Mouse (Mus musculus): ENCODE data around the gene Atad5.
"Not testable (repeated sequence)": the region's sequence is repeated elsewhere in the genome, so short reads cannot be mapped to it uniquely, and the experiment has no call there.

Gene Atad5

DNA sequence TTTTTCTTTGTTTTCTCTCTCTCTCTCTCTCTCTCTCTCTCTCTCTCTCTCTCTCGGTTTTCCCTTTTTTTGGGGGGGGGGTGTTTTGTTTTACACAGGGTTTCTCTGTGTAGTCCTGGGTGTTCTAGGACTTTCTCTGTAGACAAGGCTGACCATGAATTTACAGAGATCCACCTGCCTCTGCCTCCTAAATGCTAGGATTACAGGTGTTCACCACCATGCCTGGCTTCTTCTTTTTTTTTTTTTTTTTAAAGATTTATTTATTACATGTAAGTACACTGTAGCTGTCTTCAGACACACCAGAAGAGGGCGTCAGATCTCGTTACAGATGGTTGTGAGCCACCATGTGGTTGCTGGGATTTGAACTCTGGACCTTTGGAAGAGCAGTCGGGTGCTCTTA, 59.8 kb downstream of the Atad5 start:
- DNase-seq (ENCODE audit: low read depth, low spot score) = not testable (repeated sequence)

DNA sequence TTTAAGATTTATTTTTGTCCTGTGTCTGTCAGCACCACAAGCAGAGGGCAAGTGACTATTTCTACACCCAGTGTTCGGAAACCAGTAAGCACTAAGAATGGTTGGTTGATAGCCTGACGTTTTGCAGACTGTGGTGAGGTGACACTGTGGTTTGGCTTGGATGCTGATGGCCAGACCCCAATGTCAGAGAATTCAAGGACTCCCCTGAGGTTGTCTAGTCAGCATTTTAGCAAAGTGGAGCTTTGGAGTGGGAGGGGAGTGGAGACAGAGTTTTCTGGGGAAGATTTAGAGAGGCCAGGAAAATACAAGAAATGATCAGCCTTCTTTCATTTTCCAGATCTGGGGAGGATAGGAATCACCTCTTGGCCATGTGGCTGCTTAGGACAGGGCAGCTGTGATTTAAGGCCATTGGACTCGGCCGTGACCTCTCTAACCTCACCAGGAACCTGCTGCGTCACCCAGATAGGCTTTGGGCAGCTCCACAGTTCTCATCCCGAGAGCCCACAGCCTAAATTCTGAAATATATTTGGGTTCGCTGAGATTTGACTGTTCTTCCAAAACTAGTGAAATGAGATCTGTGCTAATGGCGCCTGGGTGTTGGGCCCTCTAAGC, 60.3 kb downstream of the Atad5 start:
- no peak for DNase-seq (ENCODE audit: low read depth, low spot score)

DNA sequence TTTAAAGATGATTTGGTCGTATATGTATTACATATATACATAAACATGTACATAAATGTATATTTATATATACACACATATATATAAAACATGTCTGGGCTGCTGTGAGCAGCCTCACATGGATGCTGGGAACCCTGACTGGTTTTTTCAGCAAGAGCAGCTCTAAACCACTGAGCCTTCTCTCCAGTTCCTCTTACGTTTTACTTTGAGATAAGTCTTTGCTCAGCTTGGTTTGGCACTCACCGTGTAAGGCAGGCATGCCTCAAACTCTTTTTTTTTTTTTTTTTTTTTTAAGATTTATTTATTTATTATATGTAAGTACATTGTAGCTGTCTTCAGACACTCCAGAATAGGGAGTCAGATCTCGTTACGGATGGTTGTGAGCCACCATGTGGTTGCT, 61.4 kb downstream of the Atad5 start:
- DNase-seq (ENCODE audit: low read depth, low spot score) = no peak

DNA sequence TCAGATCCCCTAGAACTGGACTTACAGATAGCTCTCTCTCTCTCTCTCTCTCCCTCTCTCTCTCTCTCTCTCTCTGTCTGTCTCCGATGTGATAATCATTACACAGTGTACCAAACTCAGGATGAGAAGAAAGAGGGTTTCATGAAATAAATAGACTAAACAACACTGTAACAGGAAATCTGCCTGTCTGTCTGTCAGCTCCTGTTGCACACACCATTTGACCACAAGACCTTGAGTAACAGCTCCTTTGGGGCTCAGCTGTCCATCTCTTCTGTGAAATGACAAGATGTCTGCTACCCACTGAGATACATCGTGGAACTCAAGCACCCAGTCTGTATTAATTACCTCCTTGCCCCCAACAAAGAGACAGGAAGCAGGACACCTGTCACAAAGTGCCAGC, 62.3 kb downstream of the Atad5 start:
- DNase-seq (ENCODE audit: low read depth, low spot score) = no peak

DNA sequence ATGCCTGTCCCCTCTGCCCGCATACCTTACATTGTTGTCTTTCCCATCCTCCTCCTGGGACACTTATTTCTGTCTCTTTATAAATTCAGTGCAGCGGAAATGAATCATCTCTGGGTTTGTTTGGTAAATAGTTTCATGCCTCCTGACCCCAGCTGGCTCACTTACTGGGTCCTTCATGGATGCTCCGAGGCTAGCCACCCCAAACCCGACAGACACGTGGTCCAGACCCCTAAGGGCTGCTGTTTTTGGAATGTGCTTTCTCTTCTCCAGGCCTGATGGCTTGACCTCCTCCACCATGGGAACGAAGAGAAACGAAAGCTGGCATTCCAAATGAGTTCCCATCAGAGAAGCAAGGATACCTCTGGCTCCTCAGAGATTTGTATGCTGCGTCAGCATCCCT, 63.2 kb downstream of the Atad5 start:
- no peak for DNase-seq (ENCODE audit: low read depth, low spot score)

DNA sequence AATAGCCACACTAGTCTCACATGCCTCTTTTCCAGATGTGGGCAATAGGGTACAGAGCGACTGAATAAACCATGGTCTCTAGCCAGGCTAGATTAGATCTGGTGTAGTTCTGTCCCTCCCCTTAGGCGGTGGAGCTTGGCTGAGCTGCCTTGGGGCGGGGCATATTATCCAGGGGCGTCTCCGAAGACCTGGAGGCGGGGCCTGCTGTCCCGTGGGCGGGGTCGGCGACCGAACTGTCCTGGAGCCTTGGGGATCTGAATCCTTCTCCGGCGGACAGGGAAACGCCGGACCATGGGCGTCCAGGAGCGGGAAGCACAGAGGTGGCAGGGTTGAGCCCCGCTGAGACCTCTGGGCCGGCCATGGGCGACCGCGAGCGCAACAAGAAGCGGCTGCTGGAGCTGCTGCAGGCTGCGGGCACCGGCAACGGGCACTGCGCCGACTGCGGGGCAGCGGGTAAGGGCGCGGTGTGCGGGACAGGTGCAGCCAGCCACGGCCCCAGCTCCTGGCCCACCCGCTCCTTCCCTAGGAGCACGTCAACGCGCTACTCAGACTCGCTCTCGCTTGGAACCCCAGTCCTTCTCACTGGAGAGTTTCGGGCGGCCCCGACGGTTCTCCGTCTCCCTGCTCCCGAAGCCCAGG, 64.8 kb downstream of the Atad5 start, which contains the start of gene Adap2:
Gene Adap2, plus strand, starts transcription at position 249 of the 639 bp plus-strand sequence.
- DNase-seq (ENCODE audit: low read depth, low spot score) = peak; percentile 66

DNA sequence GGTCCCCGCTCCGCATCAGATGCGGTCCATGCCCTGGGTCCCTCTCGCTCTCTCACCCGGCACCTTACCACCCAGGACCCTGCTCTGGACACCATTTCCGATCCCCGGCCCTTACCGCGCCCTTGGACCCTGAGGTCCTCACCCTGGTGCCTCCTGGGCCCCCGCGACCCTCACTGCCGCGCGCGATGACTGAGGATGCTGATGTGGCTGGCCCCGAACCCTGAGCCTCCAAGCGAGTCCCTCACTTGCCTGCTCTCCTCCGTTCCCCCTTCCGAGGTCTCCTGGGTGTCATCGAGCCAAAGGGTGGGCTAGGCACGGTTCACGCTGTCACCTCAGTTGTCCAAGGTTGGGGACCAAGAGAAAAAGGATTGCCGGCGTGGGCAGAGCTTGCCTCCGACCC, 65.3 kb downstream of the Atad5 start:
- no peak for DNase-seq (ENCODE audit: low read depth, low spot score)

DNA sequence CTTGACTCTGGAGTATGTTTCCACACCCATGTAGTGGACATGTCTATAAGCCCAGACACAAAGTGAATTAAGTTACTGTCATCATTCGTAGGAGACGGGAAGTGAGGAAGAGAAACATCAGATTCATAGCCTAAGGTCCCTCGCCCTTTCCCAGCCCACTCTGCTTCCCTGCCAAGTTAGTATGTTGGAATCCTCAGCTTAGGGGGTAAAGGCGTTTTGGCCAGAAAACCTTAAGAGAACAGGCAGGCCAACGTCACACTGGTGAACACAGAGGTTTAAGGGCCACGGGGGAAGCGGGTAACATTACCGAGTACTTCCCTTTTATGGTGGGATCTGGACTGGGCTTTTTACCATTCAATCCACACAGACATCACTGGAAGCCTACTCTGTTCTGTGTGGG, 66.3 kb downstream of the Atad5 start:
- DNase-seq (ENCODE audit: low read depth, low spot score) = no peak

DNA sequence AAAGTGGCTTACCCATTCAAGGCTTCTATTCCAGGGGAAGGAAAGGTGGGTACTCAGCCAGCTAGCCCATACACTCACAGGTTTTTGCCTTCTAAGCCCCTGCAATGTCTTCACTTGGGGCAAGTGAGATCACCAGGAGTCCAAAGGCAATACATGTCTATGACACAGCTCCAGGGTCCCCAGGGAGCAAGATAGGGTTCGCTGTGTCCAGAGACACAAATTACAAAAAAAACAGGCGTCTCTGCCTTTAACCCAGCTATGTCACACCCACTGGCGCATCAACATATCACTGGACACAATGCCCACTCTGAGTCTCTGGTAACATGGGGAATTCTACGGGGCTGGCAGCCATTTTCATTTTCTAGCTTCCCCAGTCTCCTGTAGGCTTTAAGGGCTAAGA, 66.8 kb downstream of the Atad5 start:
- DNase-seq (ENCODE audit: low read depth, low spot score) = no peak

DNA sequence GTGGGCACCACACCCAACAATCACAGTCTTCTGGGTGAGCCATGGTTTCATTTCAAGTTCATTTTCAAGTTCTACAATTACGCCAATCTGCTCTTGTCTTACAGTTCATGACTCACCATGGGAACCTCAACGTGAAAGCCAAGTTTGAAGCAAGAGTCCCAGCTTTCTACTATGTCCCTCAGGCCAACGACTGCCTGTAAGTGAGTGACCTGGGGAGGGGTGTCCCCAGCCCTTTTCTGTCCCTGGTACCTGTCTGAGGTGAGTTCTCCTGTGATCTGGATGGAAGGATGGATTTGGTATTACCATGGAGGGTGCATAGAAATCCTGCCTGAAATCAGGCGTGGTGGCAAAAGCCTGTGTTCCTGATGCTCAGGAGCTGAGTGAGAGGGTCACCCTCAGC, 67.6 kb downstream of the Atad5 start:
- no peak for DNase-seq (ENCODE audit: low read depth, low spot score)

DNA sequence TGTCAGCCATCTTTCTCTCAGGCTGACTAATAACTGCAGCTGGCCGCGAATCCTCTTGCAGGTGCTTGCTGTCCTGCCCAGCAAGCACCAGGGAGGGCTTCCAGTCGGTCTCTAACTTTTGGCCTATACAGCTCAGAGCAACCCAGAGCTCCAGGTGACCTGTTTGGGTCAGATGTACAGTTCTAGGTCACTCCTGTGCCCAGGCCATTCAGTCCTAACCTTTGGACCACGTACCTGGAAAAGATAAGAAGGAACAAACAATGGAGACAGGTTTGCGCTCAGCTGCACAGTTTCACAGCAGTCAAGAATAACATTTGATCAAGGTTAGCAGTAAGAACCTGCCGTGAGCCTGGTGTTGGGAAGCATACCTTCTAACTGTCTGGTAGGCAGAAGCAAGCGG, 69.8 kb downstream of the Atad5 start:
- no peak for DNase-seq (ENCODE audit: low read depth, low spot score)

DNA sequence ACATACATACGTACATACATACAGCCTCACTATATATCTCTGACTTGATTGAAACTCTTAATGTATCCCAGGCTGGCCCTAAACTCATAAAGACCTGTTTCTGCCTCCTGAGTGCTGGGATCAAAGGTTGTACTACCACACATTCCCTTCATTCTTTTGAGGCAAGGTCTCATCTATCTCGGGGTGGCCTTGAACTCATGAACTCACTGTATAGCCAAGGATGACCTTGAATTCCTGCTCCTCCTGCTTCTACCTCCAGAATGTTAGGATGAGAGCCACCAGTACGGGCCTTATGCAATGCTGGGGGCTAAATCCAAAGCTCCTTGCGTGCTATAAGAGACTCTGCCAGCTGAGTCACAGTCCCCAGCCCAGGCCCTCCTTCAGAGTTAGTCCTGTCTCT, 71.8 kb downstream of the Atad5 start:
- DNase-seq (ENCODE audit: low read depth, low spot score) = no peak

DNA sequence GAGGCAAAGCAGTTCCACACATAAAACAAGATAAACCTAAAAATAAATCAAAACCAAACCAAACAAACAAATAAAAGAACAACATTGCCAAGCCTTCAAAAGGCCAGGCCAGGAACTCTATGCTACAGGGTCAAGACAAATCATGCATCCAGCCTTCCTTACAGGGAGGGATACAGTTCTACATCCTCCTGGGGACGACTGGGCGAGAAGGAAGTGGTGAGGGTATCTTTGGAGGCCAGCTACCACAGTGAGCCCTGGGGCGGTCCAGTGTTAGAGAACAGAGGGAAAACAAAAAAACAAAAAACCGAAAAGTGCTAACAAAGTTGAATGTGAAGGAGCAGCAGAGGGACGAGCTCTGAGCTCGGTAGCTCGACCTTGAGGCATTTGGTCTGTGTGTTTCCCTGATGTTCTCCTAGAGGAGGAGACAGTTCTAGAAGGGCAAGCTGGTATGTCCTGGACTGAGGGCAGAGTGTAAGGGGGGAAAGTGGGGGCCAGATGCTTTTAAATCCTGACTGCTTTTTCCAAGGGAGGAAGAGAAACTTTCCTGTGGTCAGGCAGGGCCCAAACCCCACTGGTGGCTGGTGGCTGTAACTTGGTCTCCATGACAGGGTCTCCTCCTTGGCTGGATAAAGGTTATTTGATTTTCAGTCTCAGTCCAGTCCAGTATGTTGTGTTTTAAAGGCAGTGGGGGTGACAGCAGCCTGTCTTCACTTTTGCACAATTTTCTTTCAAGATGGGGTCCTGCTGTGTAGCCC, 74.3 kb downstream of the Atad5 start:
- DNase-seq (ENCODE audit: low read depth, low spot score) = no peak

DNA sequence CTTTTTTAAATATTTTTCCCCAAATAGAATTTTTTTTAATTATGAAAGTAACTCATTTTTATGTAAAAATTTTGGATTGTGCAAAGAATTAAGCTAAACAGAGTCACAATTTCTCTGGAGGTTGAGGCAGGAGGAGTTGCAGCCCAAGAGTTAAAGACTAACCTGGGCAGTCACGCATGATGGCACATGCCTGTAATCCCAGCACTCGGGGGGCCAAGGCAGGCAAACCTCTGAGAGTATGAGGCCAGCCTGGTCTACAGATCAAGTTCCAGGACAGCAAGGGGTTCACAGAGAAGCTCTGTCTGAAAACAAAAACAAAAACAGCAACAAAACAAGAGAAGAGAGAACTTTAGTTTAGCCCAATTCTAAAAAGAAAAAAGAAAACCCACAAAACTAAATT, 75.0 kb downstream of the Atad5 start:
- DNase-seq (ENCODE audit: low read depth, low spot score) = no peak

DNA sequence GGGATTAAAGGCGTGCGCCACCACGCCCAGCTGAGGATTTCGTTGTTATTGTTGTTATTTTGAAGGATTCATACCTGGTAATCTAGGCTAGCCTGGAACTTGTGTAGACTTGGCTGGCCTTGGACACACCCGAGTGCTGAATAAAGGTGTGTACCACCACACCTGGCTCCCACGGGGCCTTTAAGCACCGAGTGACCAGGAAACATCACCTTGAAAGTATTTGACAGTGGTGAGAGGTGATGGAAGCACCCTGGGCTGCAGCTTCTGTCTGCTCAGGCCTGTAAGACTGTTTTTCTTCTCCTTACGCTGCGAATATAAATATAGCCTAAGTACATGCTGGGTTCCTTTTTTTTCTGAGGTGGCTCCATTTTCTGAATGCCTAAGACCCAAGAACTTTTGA, 78.9 kb downstream of the Atad5 start:
- DNase-seq (ENCODE audit: low read depth, low spot score) = no peak

DNA sequence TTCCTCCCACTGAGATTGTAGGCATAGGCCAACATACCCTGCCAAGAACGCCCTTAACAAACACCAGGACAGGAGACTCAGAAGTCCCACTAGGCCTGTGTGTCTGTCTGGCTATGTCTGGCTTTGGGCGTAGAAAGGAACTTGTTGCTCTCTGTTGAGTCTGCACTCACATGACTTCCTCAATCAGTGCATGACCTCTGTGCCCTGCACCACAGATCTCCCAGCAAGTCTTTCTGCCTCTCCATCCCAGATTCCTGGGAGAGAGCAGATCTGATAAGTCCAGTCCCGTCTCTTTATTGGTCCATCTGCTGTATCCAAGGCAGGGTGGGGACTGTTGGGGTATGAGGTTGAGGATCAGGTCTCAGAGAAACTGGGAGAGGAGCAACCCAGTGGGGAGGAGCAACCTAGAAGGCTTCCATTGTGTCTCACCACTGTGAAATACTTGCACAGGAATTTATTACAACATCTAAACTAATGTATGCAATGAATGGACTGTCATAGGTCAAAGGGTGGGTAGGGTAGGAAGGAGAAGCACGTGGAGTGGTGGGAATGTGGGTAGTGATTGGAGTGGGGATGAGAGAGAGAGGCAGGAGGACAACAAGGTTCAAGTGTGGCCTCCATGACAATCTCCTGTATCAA, 79.5 kb downstream of the Atad5 start:
- peak; percentile 45 for DNase-seq (ENCODE audit: low read depth, low spot score)

DNA sequence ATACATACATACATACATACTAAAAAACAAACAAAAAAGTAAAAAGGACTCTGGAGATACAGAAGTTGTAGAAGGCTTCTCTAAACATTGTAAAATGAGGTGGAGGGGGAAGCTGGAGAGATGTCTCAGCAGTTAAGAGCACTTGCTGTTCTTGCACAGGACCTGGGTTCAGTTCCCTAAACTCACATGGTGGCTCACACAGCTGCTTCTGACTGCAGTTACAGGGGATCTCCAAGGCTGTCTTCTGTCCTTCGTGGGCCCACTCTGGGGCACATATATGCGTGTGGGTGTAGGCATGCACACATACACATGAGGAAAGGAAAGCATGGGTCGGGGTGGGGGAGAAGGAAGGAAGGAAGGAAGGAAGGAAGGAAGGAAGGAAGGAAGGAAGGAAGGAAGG, 80.4 kb downstream of the Atad5 start:
- peak; percentile 25 for DNase-seq (ENCODE audit: low read depth, low spot score)

DNA sequence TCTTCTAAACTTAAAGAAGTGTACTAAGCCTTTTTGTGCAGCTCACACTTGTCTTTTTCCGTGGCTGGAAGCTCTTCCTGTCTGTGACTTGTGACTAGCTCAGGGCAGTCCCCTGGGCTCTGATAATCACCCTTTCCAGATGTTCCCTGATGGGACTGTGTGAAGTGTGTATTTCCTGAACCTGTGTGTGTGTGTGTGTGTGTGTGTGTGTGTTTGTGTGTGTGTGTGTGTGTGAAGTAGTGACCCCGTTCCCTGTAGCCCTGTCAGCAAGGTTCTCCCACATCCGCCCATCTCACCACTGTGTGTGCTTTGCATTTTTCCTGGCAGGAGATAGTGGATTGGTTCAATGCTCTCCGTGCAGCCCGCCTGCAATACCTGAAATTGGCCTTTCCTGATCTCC, 81.2 kb downstream of the Atad5 start:
- no peak for DNase-seq (ENCODE audit: low read depth, low spot score)

DNA sequence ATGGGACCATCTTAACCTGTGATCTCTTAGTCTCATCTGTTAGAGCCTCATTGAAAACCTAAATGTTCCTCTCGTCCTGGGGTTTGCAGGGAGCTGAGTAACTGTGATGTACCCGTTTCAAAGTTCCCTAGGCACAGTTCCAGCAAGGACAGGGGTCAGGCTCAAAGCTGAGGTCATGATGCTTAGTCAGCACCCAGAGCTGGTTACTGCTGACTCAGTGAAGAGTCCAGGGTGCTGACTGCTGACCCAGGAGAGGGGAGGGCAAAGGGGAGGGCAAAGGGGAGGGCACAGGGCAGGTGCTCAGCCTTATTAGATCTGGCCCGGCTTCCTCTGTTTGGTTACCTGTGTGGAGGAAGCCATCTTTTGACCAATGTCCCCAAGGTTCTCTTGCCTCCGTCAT, 82.7 kb downstream of the Atad5 start:
- DNase-seq (ENCODE audit: low read depth, low spot score) = peak; percentile 45

DNA sequence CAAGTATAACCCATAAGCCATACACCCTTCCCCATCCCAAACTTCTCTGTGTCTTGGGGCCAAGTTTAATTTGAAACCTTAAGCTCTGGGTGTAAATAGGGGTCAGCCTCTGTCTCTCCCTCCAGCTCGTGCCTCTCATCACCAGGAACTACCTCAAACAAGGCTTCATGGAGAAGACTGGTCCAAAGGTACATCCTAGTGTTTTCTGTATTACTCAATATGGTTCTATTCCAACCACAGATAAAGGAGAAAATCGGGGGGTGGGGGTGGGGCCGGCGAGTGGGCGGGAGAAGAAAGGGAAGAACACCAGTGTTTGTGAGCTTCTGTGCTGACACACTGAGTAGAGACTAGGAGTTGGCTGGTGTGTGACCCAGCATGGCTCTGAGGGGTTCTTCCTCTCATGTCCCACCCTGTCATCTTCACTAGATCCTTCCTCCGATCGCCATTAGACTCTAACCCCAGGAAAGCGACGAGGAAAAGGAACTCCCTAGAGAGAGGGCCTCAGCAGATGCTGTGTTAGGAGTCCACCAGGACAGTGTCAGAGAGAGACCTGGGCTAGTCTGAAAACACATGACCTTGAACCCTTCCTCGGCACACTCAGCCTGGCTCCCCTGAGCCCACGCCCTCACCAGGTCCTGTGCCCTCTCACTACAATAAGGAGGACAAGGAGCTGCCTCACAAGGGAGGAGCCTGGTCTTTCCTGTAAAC, 84.9 kb downstream of the Atad5 start:
- DNase-seq (ENCODE audit: low read depth, low spot score) = no peak

DNA sequence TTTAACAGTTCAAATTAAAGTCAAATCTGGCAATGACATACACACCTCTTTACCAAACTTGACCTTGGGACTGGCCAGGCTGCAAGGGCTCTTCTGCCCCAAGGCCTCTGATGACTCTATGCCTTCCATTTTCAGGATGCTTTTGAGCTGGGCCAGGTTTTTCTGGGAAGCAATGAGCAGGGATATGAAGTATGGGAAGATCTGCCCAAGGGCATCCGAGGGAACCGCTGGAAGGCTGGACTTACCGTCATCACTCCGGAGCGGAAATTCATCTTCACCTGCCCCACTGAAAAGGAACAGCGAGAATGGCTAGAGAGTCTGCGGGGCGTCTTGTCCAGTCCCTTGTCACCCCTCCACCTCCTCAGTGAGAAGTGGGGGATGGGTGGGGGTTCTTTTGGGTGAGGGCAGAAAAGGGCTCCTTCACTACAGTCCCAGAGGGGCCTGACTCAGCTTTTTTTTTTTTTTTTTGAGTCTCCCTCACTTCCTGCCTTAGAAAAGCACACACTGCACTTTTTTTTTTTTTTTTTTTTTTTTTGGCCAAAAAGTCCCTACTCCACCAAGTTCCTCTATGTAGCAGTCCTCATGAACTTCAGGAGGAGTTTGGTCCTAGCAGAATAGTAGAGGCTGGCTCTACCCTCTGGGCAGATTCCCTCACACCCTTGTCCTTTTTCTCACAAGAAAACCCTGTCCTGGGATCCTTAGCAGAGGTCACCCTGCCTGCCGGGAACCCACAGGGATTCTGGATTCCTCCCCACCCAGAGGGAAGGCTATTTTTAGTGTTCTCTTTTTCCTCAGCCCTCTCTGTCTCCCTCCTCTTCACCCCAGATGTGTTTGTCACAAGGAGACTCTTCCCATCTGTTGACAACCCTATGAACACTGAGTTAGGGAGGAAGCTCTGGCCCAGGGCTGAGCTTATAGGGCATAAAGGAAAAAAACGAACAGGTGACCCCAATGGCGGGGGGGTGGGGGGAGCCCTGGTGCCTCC, 88.0 kb downstream of the Atad5 start:
- DNase-seq (ENCODE audit: low read depth, low spot score) = peak; percentile 33
